ENCODE assay signal across 12 mouse cellular contexts in the genomic region with DNA sequence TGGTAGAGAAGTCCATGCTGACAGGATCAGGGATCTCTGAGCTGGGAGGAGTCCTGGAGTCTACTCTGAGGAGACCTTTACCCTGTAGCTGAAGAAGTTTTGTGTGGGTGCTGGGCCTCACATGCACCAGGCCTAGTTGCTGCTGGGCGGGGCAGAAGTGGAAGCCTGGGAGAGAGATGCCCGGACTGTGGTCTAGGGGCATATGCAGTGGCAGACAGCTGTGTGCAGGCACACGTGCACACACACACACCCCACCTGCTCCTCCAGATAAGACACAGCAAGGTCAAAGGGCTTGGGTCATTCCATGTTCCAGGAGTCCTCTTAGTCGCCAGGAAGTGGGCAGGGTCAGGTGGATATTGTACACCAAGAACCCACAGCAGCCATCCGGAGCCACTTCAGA. TPM values are rescaled to one million over a fixed set of nuclear protein-coding genes. Genes with fewer than 3 reads are reported as not detected.
A peak's percentile ranks its signal among the peaks of the same experiment; 100 is the strongest.
DNase-seq lines count a peak whose midpoint lies in the region; ATAC-seq lines count a peak whose summit lies in the region.
"Had no signal": no experiment of that assay in that cellular context is flagged by ENCODE, and none has a peak within 500 bp of the region (broad histone marks: within the 10 kb centered on the region; RNA-seq: fewer than 3 reads in every experiment).

No protein-coding gene starts in this region.

- no peaks in the 10 kb centered on the region for H3K27me3 ChIP-seq in kidney, embryonic 14.5 days (ENCODE audit: control insufficient read depth, insufficient read depth, low read length)
- H3K27me3 ChIP-seq in forebrain, embryonic 15.5 days: no peaks in the 10 kb centered on the region
- H3K27me3 ChIP-seq: limb, embryonic 13.5 days had no signal

- H3K36me3 ChIP-seq in kidney, embryonic 14.5 days (ENCODE audit: control insufficient read depth, insufficient read depth, low read length): no peaks in the 10 kb centered on the region
- no peaks in the 10 kb centered on the region for H3K36me3 ChIP-seq in forebrain, embryonic 15.5 days
- H3K36me3 ChIP-seq: forebrain, embryonic 12.5 days; limb, embryonic 13.5 days had no signal

- peak; percentile 50 for DNase-seq in kidney, adult 11 months
- peak; percentile 63 for DNase-seq in kidney, adult 9 months
- peak; percentile 51 for DNase-seq in naive thymus-derived CD4-positive, alpha-beta T cell, adult 2 months (ENCODE audit: low read depth)
- DNase-seq in right cerebral cortex, adult 18-20 months: no peak
- DNase-seq in natural killer cell, adult 2 months (ENCODE audit: low spot score in 2 of 2): no peak
- DNase-seq: layer of hippocampus, adult 9-11 months; midbrain, embryonic 14.5 days had no signal

- H3K4me2 ChIP-seq in kidney, embryonic 14.5 days (replicated peaks; ENCODE audit: low read depth, low read length): no peak overlapping the region
- H3K4me2 ChIP-seq in forebrain, embryonic 15.5 days (replicated peaks): no peak overlapping the region
- H3K4me2 ChIP-seq: forebrain, embryonic 12.5 days; limb, embryonic 13.5 days had no signal

- no peak overlapping the region for H3K27ac ChIP-seq in kidney, embryonic 14.5 days (ENCODE audit: low read depth, low read length)
- H3K27ac ChIP-seq in brown adipose tissue, adult 24 weeks (replicated peaks; ENCODE audit: low read depth, low read length): peak overlapping the region; percentile 76
- H3K27ac ChIP-seq in forebrain, embryonic 15.5 days (replicated peaks): no peak overlapping the region
- H3K27ac ChIP-seq: forebrain, embryonic 12.5 days; limb, embryonic 13.5 days had no signal

- WGBS in kidney, embryonic 14.5 days: 50% methylated on average over 5 of the region's 5 CpGs
- 75% methylated on average over 5 of the region's 5 CpGs for WGBS in forebrain, embryonic 15.5 days

- H3K9ac ChIP-seq in kidney, embryonic 14.5 days (ENCODE audit: low read depth, low read length): no peak overlapping the region
- no peak overlapping the region for H3K9ac ChIP-seq in forebrain, embryonic 15.5 days (replicated peaks)
- H3K9ac ChIP-seq: forebrain, embryonic 12.5 days; limb, embryonic 13.5 days had no signal

- H3K9me3 ChIP-seq in kidney, embryonic 14.5 days (ENCODE audit: control insufficient read depth, low read length): no peaks in the 10 kb centered on the region
- no peaks in the 10 kb centered on the region for H3K9me3 ChIP-seq in forebrain, embryonic 15.5 days
- H3K9me3 ChIP-seq: forebrain, embryonic 12.5 days; limb, embryonic 13.5 days had no signal

- H3K4me1 ChIP-seq in kidney, embryonic 14.5 days (ENCODE audit: control insufficient read depth, insufficient read depth, low read length): peaks cover 8% of the 10 kb centered on the region; the same call in 1 of the 2 replicates
- peaks cover 11% of the 10 kb centered on the region for H3K4me1 ChIP-seq in brown adipose tissue, adult 24 weeks (ENCODE audit: control insufficient read depth, insufficient read depth, insufficient read length, low read length)
- peaks cover 7% of the 10 kb centered on the region; the same call in 1 of the 2 replicates for H3K4me1 ChIP-seq in forebrain, embryonic 15.5 days

- H3K4me3 ChIP-seq in kidney, embryonic 14.5 days (ENCODE audit: low read length): no peak overlapping the region
- no peak overlapping the region for H3K4me3 ChIP-seq in brown adipose tissue, adult 24 weeks (ENCODE audit: insufficient read depth, low read depth, low read length)
- no peak overlapping the region for H3K4me3 ChIP-seq in forebrain, embryonic 15.5 days
- H3K4me3 ChIP-seq: forebrain, embryonic 12.5 days; limb, embryonic 13.5 days had no signal

- ATAC-seq in kidney, embryonic 14.5 days (ENCODE audit: low FRiP score, low TSS enrichment): no peak
- no peak for ATAC-seq in forebrain, embryonic 15.5 days (replicated peaks)

RNA-seq across cellular contexts. Expression of gene Trib3, which starts 15.8 kb away (rescaled TPM):
- polyA plus RNA-seq in kidney, embryonic 14.5 days (2014; fragmentation: Nextera tagmentation; extraction: Ambion mirVana): 0.57 and 0.61 TPM in 2 replicates
- polyA plus RNA-seq in brown adipose tissue, adult 24 weeks (2012; ENCODE audit: insufficient read depth, insufficient read length, missing spikeins): 4.8 and 5.2 TPM in 2 replicates
- 0.55 and 0.85 TPM in 2 replicates for polyA plus RNA-seq in forebrain, embryonic 15.5 days (2015; fragmentation: Nextera tagmentation; extraction: Ambion mirVana)

RNA-seq across cellular contexts. Expression of gene Nrsn2, which starts 16.8 kb away (rescaled TPM):
- polyA plus RNA-seq in kidney, embryonic 14.5 days (2014; fragmentation: Nextera tagmentation; extraction: Ambion mirVana): 1.7 and 2.4 TPM in 2 replicates
- not detected in 2 replicates for polyA plus RNA-seq in brown adipose tissue, adult 24 weeks (2012; ENCODE audit: insufficient read depth, insufficient read length, missing spikeins)
- polyA plus RNA-seq in forebrain, embryonic 15.5 days (2015; fragmentation: Nextera tagmentation; extraction: Ambion mirVana): 13.5 and 13.6 TPM in 2 replicates

RNA-seq across cellular contexts. Expression of gene Rbck1, which starts 27.2 kb away (rescaled TPM):
- 59.1 and 87.1 TPM in 2 replicates for polyA plus RNA-seq in kidney, embryonic 14.5 days (2014; fragmentation: Nextera tagmentation; extraction: Ambion mirVana)
- polyA plus RNA-seq in brown adipose tissue, adult 24 weeks (2012; ENCODE audit: insufficient read depth, insufficient read length, missing spikeins): 38.1 and 47.7 TPM in 2 replicates
- 102 and 105 TPM in 2 replicates for polyA plus RNA-seq in forebrain, embryonic 15.5 days (2015; fragmentation: Nextera tagmentation; extraction: Ambion mirVana)

RNA-seq across cellular contexts. Expression of gene Sox12, which starts 38.2 kb away (rescaled TPM):
- 22.3 and 25.3 TPM in 2 replicates for polyA plus RNA-seq in kidney, embryonic 14.5 days (2014; fragmentation: Nextera tagmentation; extraction: Ambion mirVana)
- polyA plus RNA-seq in brown adipose tissue, adult 24 weeks (2012; ENCODE audit: insufficient read depth, insufficient read length, missing spikeins): 0.46 and 0.99 TPM in 2 replicates
- 17.7 and 18.3 TPM in 2 replicates for polyA plus RNA-seq in forebrain, embryonic 15.5 days (2015; fragmentation: Nextera tagmentation; extraction: Ambion mirVana)

RNA-seq across cellular contexts. Expression of gene Zcchc3, which starts 55.2 kb away (rescaled TPM):
- polyA plus RNA-seq in kidney, embryonic 14.5 days (2014; fragmentation: Nextera tagmentation; extraction: Ambion mirVana): 51.1 and 62.2 TPM in 2 replicates
- polyA plus RNA-seq in brown adipose tissue, adult 24 weeks (2012; ENCODE audit: insufficient read depth, insufficient read length, missing spikeins): 1.2 and 1.4 TPM in 2 replicates
- 18.7 TPM in 2 replicates for polyA plus RNA-seq in forebrain, embryonic 15.5 days (2015; fragmentation: Nextera tagmentation; extraction: Ambion mirVana)

Comparison
In these comparisons a context has a peak if more than half of its experiments do, and no peak if none do; other contexts are left out.
1. DNase-seq: peak in kidney, adult 11 months (single experiment), kidney, adult 9 months (single experiment) and naive thymus-derived CD4-positive, alpha-beta T cell, adult 2 months (single experiment); none in right cerebral cortex, adult 18-20 months (single experiment) and natural killer cell, adult 2 months (0 of 2).